Mouse (Mus musculus) ovary, adult 18-20 months (tissue): ENCODE results near the gene Edf1.

Source experiments
- DNase-seq: peaks from one replicate; pipeline ENCODE4 v3.0.0; 2022; ENCODE audit warnings: low spot score, mixed read lengths

Gene Edf1

DNA sequence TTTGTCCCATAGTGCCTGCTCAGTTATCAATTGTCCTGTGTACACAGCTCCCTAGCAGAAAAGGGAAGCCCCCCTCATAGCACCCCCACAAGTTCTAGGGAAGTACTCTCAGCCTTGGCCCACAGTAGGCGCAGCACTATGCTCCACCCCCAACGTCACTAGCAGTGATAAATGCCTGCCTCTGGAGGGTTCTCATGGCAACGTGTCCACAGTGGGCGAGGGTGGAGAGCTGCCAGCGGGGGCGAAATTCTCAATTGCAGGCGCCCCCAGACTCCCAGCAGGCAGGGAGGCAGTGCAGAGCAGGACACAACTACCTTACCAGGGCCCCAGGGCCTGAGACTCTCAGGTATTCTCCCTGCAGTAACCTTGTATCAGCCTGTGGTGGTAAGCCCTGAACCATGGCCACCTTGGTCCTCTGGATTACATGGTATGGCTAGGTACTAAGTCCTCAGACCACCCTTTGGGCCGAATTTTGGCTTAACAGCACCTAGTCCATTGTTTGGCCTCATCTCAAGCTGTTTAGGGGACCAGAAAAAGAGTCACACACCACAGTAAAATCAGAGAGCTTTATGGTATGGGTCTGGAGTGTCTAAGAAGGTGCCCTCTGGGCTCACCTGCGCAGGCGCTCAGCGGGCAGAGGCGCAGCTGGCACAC lies 24.9 kb downstream of the Edf1 start:
- no peak for DNase-seq

DNA sequence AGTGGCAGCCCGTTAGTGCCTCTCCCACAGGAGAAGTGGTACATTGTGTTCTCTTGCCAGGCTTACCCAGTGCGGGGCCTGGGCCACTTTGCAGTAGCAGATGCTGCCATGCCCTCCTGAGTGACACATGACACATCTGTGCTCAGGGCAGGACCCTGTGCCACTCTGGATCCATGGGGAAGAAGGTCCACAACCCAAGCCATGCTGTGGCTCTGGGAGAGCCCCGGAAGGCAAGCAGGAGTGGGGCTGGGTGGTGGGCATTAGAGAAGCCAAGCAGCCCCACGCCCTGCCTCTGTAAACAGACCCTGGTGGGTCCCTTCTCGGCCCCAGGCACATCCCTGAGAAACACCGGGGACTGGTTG lies 25.5 kb downstream of the Edf1 start:
- DNase-seq, result no peak

DNA sequence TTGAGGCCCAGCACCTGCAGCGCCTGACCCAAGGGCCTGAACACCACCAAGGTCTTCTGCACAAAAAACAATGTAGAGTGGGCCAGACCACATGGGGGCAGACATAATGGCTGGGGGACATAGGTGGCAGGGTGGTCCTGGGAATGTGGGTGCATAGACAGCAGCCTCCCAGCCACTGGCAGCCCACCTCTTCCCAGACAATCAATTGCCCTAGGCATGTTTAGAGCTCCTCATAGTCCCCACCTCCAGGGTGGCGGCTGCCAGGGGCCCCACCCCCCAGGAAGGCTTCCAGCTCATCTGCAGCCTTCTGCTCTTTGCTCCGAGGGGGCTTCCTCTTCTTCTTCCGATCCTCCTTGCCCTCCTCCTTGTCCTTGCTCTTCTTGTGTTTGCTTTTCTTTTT lies 25.9 kb downstream of the Edf1 start:
- DNase-seq, result no peak

DNA sequence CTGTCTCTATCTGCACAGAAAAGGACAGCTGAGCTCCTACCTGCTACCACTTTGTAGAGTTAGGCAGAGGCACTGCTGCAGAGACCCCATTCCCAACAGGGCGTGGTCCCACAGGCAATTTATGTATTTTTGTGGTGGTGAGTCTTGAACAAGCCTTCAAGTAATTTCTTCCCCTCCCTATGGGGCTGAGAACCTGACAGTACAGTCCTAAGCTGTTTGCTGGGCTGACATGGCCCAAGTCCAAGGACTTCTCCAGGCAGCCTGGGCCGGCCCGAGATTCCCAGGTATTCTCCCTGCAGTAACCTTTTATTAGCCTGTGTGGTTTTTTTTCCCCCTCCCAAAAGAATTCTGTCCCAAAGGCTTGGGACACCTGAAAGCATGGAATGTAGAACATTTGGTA lies 26.5 kb downstream of the Edf1 start:
- no peak for DNase-seq

DNA sequence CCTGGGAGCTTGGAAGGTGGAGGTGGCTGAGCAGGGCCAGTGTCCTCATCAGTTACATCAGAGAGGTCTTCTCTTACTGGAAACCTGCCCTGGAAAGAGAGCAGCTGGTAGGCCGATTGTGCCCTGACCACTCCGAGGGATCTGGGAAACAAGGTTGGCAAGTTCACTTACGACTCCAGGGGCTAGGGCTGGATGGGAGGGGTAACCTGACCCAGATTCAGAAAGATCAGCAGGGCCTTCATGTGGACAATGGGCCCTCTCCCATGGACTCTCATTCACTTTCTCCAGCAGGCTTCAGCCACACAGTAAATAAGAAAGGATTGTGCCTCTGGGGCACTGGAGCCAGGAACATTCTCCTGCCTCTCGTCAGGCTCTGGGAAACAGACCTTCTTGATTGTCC lies 27.2 kb downstream of the Edf1 start:
- no peak for DNase-seq

DNA sequence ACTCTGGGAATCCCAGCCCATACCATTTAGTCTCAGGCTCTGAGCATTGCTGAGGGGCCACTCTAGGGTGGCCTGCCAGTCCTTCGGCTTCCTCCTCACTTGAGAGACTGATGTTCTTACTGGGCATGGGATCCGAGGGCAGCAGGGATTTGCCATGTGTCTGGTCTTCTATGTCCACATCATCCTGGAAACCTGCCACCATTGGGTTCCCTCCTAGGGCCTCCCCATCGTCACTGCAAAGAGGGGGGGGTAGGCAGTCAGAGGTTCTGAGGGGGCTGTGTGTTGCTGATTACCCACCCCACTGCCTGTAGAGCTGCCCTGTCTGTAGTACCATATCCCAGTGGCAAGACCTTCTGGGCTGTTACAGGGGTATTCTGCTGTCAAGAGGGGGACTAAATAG lies 28.0 kb downstream of the Edf1 start:
- DNase-seq, result no peak

DNA sequence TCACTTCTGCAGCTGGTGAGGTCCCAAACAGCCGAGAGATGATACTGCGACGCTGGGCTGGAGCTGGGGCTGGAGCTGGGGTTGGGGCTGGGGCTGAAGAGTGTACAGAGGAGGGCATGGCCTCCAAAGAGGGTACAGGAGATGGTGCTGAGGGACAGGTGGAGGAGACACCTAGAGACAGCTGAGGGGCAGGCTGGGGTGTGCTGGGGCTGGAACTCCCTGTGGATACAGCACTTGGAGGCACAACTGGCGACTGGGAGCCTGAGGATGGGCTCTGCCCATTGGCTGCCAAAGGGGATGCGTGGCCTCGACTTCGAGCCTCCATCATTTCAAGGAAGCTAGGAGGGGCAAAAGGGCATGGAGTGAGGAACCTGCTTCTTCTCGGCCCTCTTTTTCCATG lies 29.6 kb downstream of the Edf1 start:
- no peak for DNase-seq

- no peak for DNase-seq
These were observed 30.7 kb downstream of the Edf1 start for GRCm38 (mm10) chr2:25588227-25588907.

GRCm38 (mm10) chr2:25591863-25592262 lies 34.2 kb downstream of the Edf1 start:
- DNase-seq, result no peak

GRCm38 (mm10) chr2:25596765-25597510 lies 39.3 kb downstream of the Edf1 start:
- no peak for DNase-seq

- no peak for DNase-seq
These were observed 41.1 kb downstream of the Edf1 start for GRCm38 (mm10) chr2:25598749-25599148.

DNA sequence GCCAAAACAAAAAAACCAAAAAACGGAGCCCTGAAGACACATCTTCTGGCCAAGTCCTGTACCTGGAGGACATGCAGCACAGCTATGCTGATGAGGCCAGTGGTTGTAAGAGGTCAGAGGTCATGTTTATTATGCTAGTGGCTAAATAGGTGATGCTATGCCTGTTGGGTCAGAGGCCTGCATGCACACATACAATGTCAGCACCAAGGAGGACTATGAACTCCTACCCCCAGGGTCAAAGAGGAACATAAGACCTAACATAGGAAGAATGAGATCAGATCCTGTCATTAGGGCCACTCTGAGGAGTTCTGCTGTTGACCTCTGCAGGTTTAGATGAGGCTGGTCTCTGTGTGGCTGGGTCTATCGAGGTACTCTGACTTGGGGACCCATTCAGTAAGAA lies 42.4 kb downstream of the Edf1 start:
- DNase-seq, result no peak

GRCm38 (mm10) chr2:25602526-25602925 lies 44.9 kb downstream of the Edf1 start:
- no peak for DNase-seq

GRCm38 (mm10) chr2:25607761-25608622 lies 50.3 kb downstream of the Edf1 start, which contains the start of gene Rabl6:
TSS of gene Rabl6 (minus strand) at chr2:25608521.
- peak; percentile 79 for DNase-seq

DNA sequence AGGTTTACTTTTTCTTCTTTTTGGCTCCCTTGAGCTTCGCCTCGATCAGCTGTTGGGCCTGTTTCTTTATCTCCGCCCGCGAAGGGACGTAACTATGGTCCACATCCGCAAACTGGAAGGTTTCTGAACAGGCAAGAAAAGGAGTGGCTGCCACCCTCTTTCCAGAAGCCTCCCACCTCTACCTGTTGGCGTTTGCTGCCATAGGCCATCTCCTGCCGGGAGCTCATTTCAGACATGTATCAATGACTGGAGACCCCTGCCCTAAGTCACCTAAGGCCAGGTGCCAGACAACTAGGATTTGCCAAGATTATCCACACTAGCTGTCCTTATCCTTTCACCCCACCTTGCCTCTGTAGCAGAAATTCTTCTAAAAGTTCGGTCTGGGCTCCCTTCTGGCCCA lies 51.0 kb downstream of the Edf1 start:
- no peak for DNase-seq
